Comparison of ENCODE assay signal across 25 mouse cellular contexts in genomic region chrX:164526566-164526965, GRCm38 (mm10). TPM values are rescaled to one million over a fixed set of nuclear protein-coding genes. Genes with fewer than 3 reads are reported as not detected.
DNase-seq lines count a peak whose midpoint lies in the region; ATAC-seq and TF ChIP-seq lines count a peak whose summit lies in the region.
"Had no signal": no experiment of that assay in that cellular context is flagged by ENCODE, and none has a peak within 500 bp of the region (broad histone marks: within the 10 kb centered on the region; RNA-seq: fewer than 3 reads in every experiment).

No protein-coding gene starts in this region.

- no peak overlapping the region for H3K27ac ChIP-seq in kidney, adult 2 months (ENCODE audit: insufficient read depth, low read depth, low read length)
- H3K27ac ChIP-seq in kidney, embryonic 15.5 days = no peak overlapping the region
- H3K27ac ChIP-seq in liver, postnatal 0 days (ENCODE audit: low read depth) = no peak overlapping the region
- H3K27ac ChIP-seq: forebrain, embryonic 10.5 days; forebrain, embryonic 13.5 days; heart, adult 2 months; heart, embryonic 10.5 days; heart, embryonic 13.5 days; hindbrain, embryonic 14.5 days had no signal

- TF ChIP-seq EP300 in liver, postnatal 0 days (IDR thresholded peaks at IDR 0.05; ENCODE audit: low read depth) = no peak

- no peaks in the 10 kb centered on the region for H3K36me3 ChIP-seq in kidney, adult 2 months (ENCODE audit: control insufficient read depth, insufficient read depth, low read length)
- H3K36me3 ChIP-seq in kidney, embryonic 15.5 days = no peaks in the 10 kb centered on the region
- no peaks in the 10 kb centered on the region for H3K36me3 ChIP-seq in liver, postnatal 0 days (replicated peaks; ENCODE audit: insufficient read depth, low read length)
- H3K36me3 ChIP-seq: forebrain, embryonic 10.5 days; heart, embryonic 10.5 days; heart, embryonic 13.5 days had no signal

- H3K4me3 ChIP-seq in kidney, adult 2 months (ENCODE audit: insufficient read depth, low read depth, low read length) = no peak overlapping the region
- H3K4me3 ChIP-seq in kidney, embryonic 15.5 days (replicated peaks) = no peak overlapping the region
- H3K4me3 ChIP-seq in liver, postnatal 0 days (ENCODE audit: low read depth, low read length) = no peak overlapping the region
- H3K4me3 ChIP-seq: forebrain, embryonic 10.5 days; forebrain, embryonic 13.5 days; heart, adult 2 months; heart, embryonic 10.5 days; heart, embryonic 13.5 days had no signal

- no peak for TF ChIP-seq POLR2A in kidney, adult 2 months (IDR thresholded peaks at IDR 0.05; ENCODE audit: low read depth, low read length)

- ATAC-seq in kidney, embryonic 15.5 days (replicated peaks; ENCODE audit: low FRiP score) = no peak
- ATAC-seq in liver, postnatal 0 days = peak; percentile 47; the same call in 1 of the 2 replicates
- ATAC-seq: CD4-positive, CD25-positive, alpha-beta regulatory T cell, adult 4 months; forebrain, embryonic 13.5 days; forebrain, embryonic 16.5 days had no signal

- no peaks in the 10 kb centered on the region for H3K27me3 ChIP-seq in kidney, adult 2 months (replicated peaks; ENCODE audit: control insufficient read depth, insufficient read depth, low read length)
- peaks cover 33% of the 10 kb centered on the region for H3K27me3 ChIP-seq in kidney, embryonic 15.5 days
- H3K27me3 ChIP-seq in liver, postnatal 0 days (ENCODE audit: insufficient read depth, low read length) = no peaks in the 10 kb centered on the region

- H3K9ac ChIP-seq in kidney, embryonic 15.5 days = no peak overlapping the region
- no peak overlapping the region for H3K9ac ChIP-seq in liver, postnatal 0 days (replicated peaks)
- H3K9ac ChIP-seq: forebrain, embryonic 13.5 days; heart, embryonic 13.5 days; hindbrain, embryonic 14.5 days had no signal

- peak; percentile 51 for DNase-seq in kidney, adult 2 months
- DNase-seq in kidney, postnatal 25 days = peak; percentile 27 to 46
- DNase-seq in kidney, postnatal 10 days = no peak
- DNase-seq in liver, postnatal 0 days = peak; percentile 16
- no peak for DNase-seq in liver
- DNase-seq: adrenal gland, adult 2 months; adrenal gland, postnatal 36 days; cerebellum, adult 18-20 months; cerebellum, adult 9-10 months; cerebellum, postnatal 14 days; gastrocnemius, postnatal 10 days; gastrocnemius, postnatal 36 days; heart, adult 2 months; heart, postnatal 14 days; heart, postnatal 4 days had no signal

- WGBS in kidney, adult 2 months = 15% methylated on average over 1 of the region's 1 CpGs
- 40% methylated on average over 1 of the region's 1 CpGs for WGBS in kidney, embryonic 15.5 days
- WGBS in liver, postnatal 0 days (ENCODE audit: insufficient replicate concordance) = 21% methylated on average over 1 of the region's 1 CpGs

- TF ChIP-seq CTCF in kidney, adult 2 months (conservative IDR thresholded peaks at IDR 0.05; ENCODE audit: insufficient read depth, insufficient read length, low read depth, low read length) = no peak
- no peak for TF ChIP-seq CTCF in liver, postnatal 0 days (IDR thresholded peaks at IDR 0.05; ENCODE audit: low read depth)

- H3K9me3 ChIP-seq in kidney, embryonic 15.5 days (replicated peaks) = no peaks in the 10 kb centered on the region
- no peaks in the 10 kb centered on the region for H3K9me3 ChIP-seq in liver, postnatal 0 days (ENCODE audit: low read length)
- H3K9me3 ChIP-seq: forebrain, embryonic 10.5 days; forebrain, embryonic 13.5 days; heart, embryonic 10.5 days; heart, embryonic 13.5 days had no signal

- no peak overlapping the region for H3K4me2 ChIP-seq in kidney, embryonic 15.5 days
- H3K4me2 ChIP-seq in liver, postnatal 0 days (ENCODE audit: low read depth, low read length) = no peak overlapping the region
- H3K4me2 ChIP-seq: forebrain, embryonic 13.5 days; heart, embryonic 13.5 days; hindbrain, embryonic 14.5 days had no signal

- H3K4me1 ChIP-seq in kidney, adult 2 months (ENCODE audit: control insufficient read depth, insufficient read depth, low read length) = no peaks in the 10 kb centered on the region
- H3K4me1 ChIP-seq in kidney, embryonic 15.5 days = no peaks in the 10 kb centered on the region
- no peaks in the 10 kb centered on the region for H3K4me1 ChIP-seq in liver, postnatal 0 days (ENCODE audit: insufficient read depth)
- H3K4me1 ChIP-seq: forebrain, embryonic 10.5 days; forebrain, embryonic 13.5 days; heart, embryonic 10.5 days; heart, embryonic 13.5 days had no signal

RNA-seq across cellular contexts. Expression of gene Asb9, which starts 20.4 kb away (rescaled TPM):
- 54.9 and 57.8 TPM in 2 replicates for polyA plus RNA-seq in kidney, adult 2 months (2012; rRNA removed)
- 14.7 and 15.2 TPM in 2 replicates for polyA plus RNA-seq in kidney, embryonic 15.5 days (2015; fragmentation: Nextera tagmentation; extraction: Ambion mirVana)
- not detected in 2 replicates for polyA plus RNA-seq in liver, postnatal 0 days (2015; fragmentation: Nextera tagmentation; extraction: Ambion mirVana)
- polyA plus RNA-seq: adrenal gland, adult 2 months; C2C12; CD4-positive, CD25-positive, alpha-beta regulatory T cell, adult 4 months; forebrain, embryonic 13.5 days; forebrain, embryonic 16.5 days; heart, adult 2 months; heart, embryonic 13.5 days; heart, embryonic 16.5 days; hindbrain, embryonic 14.5 days had no signal

Comparison
In these comparisons a context has a peak if more than half of its experiments do, and no peak if none do; other contexts are left out.
1. DNase-seq: peak in kidney, adult 2 months (single experiment), kidney, postnatal 25 days (2 of 2) and liver, postnatal 0 days (single experiment); none in kidney, postnatal 10 days (single experiment) and liver (single experiment).
2. RNA of gene Asb9, which starts 20.4 kb away (polyA plus RNA-seq): 54.9 to 57.8 TPM in kidney, adult 2 months and 14.7 to 15.2 TPM in kidney, embryonic 15.5 days; not detected in liver, postnatal 0 days; every median in the first group is over 10 times any median in the second.